Mouse (Mus musculus): ENCODE data around the gene Aqp1. TPM values are rescaled to one million over a fixed set of nuclear protein-coding genes. Genes with fewer than 3 reads are reported as not detected.

Gene Aqp1
- total and polyA plus RNA-seq, 3 experiments = 57.2 to 95.3 TPM; not detected in 1

DNA sequence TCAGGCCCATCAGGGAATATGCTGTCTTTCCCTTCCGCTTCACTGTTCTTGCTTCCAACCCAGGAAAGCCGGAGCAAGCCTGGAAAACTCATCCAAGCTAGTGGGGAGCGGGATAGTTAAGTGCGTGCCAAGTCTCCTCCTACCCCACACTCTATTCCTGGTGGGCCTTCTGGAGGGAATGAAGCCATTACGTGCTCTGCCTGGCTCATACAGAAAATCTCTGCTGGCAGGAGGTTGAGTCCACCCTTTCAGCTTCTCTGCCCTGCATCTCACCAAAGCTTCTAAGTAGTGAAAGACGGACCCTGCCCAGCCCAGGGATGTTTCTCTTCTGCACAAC, 3.5 kb upstream of the Aqp1 start:
- H3K79me2 ChIP-seq (ENCODE audit: control insufficient read depth, insufficient read depth, low read length, poor library complexity) = no peaks in the 10 kb centered on the region
- no peak for DNase-seq (ENCODE audit: low read depth, low spot score)

GRCm38 (mm10) chr6:55337242-55337641, 1.0 kb downstream of the Aqp1 start:
- Histone ChIP-seq H3K4me1 (ENCODE audit: control insufficient read depth in 1 of 2, insufficient read depth in 2 of 2, low read length in 2 of 2) (peaks cover 7 to 35% of the 10 kb centered on the region in 2 experiments; a peak in 3 of 4 replicates), H3K9ac (ENCODE audit: control insufficient read depth, low read depth, low read length, poor library complexity, severe bottlenecking) (peak overlapping the region; percentile 46), H3K79me2 (ENCODE audit: control insufficient read depth, insufficient read depth, low read length, poor library complexity) (no peaks in the 10 kb centered on the region), H3K36me3 (ENCODE audit: control insufficient read depth in 1 of 2, insufficient read depth in 2 of 2, low read length in 2 of 2) (peaks cover 0 to 10% of the 10 kb centered on the region in 2 experiments; a peak in 2 of 4 replicates), H3K4me3 (ENCODE audit: control insufficient read depth in 1 of 2, insufficient read depth in 1 of 2, low read depth in 2 of 2, low read length in 2 of 2) (peak overlapping the region; percentile 40 to 49), H3K9me3 (replicated peaks; ENCODE audit: insufficient read depth, low read length) (no peaks in the 10 kb centered on the region), H3K27ac (ENCODE audit: control insufficient read depth, low read depth, low read length) (peak overlapping the region; percentile 68), H3K27me3 (ENCODE audit: control insufficient read depth in 1 of 2, insufficient read depth in 2 of 2, low read length in 2 of 2) (no peaks in the 10 kb centered on the region)
- DNase-seq (ENCODE audit: low read depth, low spot score) = peak; percentile 67
- TF ChIP-seq TAL1 (IDR thresholded peaks at IDR 0.05; ENCODE audit: low read length) (peak; percentile 41), MAZ (IDR thresholded peaks at IDR 0.05; ENCODE audit: low read depth, low read length) (no peak), POLR2A (IDR thresholded peaks at IDR 0.05; ENCODE audit: control insufficient read depth in 1 of 2, insufficient read depth in 1 of 2, low read depth in 1 of 2, low read length in 2 of 2, poor library complexity in 1 of 2) (no peak), USF1 (IDR thresholded peaks at IDR 0.05; ENCODE audit: low read depth, low read length) (no peak), KAT2A (conservative IDR thresholded peaks at IDR 0.05; ENCODE audit: low read depth, low read length) (no peak), SIN3A (IDR thresholded peaks at IDR 0.05; ENCODE audit: low read length) (peak; percentile 37; the same call in 1 of the 2 replicates), ZMIZ1 (IDR thresholded peaks at IDR 0.05; ENCODE audit: low read depth, low read length) (no peak), POLR2AphosphoS5 (IDR thresholded peaks at IDR 0.05; ENCODE audit: borderline replicate concordance, low read depth, low read length) (no peak), ZKSCAN1 (IDR thresholded peaks at IDR 0.05; ENCODE audit: low read depth, low read length) (no peak), ELF1 (IDR thresholded peaks at IDR 0.05; ENCODE audit: low read depth, low read length) (no peak), ETS1 (IDR thresholded peaks at IDR 0.05; ENCODE audit: low read depth, low read length) (no peak), RAD21 (IDR thresholded peaks at IDR 0.05; ENCODE audit: low read depth, low read length) (no peak), MYC (IDR thresholded peaks at IDR 0.05; ENCODE audit: low read depth, low read length) (no peak), GABPA (IDR thresholded peaks at IDR 0.05; ENCODE audit: low read depth, low read length) (no peak), ZNF384 (IDR thresholded peaks at IDR 0.05; ENCODE audit: low read depth, low read length) (no peak), TBP (IDR thresholded peaks at IDR 0.05; ENCODE audit: low read depth, low read length) (no peak), POLR2AphosphoS2 (IDR thresholded peaks at IDR 0.05; ENCODE audit: low read length) (no peak), E2F4 (IDR thresholded peaks at IDR 0.05; ENCODE audit: borderline replicate concordance, low read depth, low read length) (no peak), MYB (IDR thresholded peaks at IDR 0.05; ENCODE audit: low read depth, low read length) (no peak), EP300 (IDR thresholded peaks at IDR 0.05; ENCODE audit: low read depth in 1 of 2, low read length in 2 of 2) (peak; percentile 53 to 71), MEF2A (IDR thresholded peaks at IDR 0.05; ENCODE audit: extremely low read depth, insufficient replicate concordance, low read depth, low read length, poor library complexity, severe bottlenecking) (no peak), HCFC1 (IDR thresholded peaks at IDR 0.05; ENCODE audit: low read depth, low read length) (no peak), ZC3H11A (IDR thresholded peaks at IDR 0.05; ENCODE audit: low read depth, low read length) (no peak), MAFK (IDR thresholded peaks at IDR 0.05; ENCODE audit: borderline replicate concordance, low read depth, low read length) (no peak), TCF12 (IDR thresholded peaks at IDR 0.05; ENCODE audit: low read depth, low read length) (peak; percentile 63), MXI1 (IDR thresholded peaks at IDR 0.05; ENCODE audit: low read depth, low read length) (no peak; the same call in 1 of the 2 replicates), USF2 (IDR thresholded peaks at IDR 0.05; ENCODE audit: borderline replicate concordance in 1 of 2, insufficient read depth in 1 of 2, low read depth in 1 of 2, low read length in 2 of 2) (no peak), JUND (IDR thresholded peaks at IDR 0.05; ENCODE audit: low read depth, low read length) (no peak), UBTF (IDR thresholded peaks at IDR 0.05; ENCODE audit: borderline replicate concordance, insufficient read depth, low read depth, low read length) (0 out of 2 replicates have a peak, but pooled peaks have one; percentile 52), NELFE (IDR thresholded peaks at IDR 0.05; ENCODE audit: low read depth, low read length) (no peak; the same call in 1 of the 2 replicates), CHD2 (IDR thresholded peaks at IDR 0.05; ENCODE audit: low read length) (no peak)

More for the DNA sequence above, 3.5 kb upstream of the Aqp1 start:
- Histone ChIP-seq H3K4me1 (ENCODE audit: control insufficient read depth in 1 of 2, insufficient read depth in 2 of 2, low read length in 2 of 2) (peaks cover 0 to 22% of the 10 kb centered on the region in 2 experiments; a peak in 2 of 4 replicates), H3K9ac (ENCODE audit: control insufficient read depth, low read depth, low read length, poor library complexity, severe bottlenecking) (no peak overlapping the region), H3K9me3 (replicated peaks; ENCODE audit: insufficient read depth, low read length) (no peaks in the 10 kb centered on the region), H3K27ac (ENCODE audit: control insufficient read depth, low read depth, low read length) (no peak overlapping the region), H3K4me3 (ENCODE audit: control insufficient read depth in 1 of 2, insufficient read depth in 1 of 2, low read depth in 2 of 2, low read length in 2 of 2) (no peak overlapping the region), H3K27me3 (ENCODE audit: control insufficient read depth in 1 of 2, insufficient read depth in 2 of 2, low read length in 2 of 2) (no peaks in the 10 kb centered on the region), H3K36me3 (ENCODE audit: control insufficient read depth in 1 of 2, insufficient read depth in 2 of 2, low read length in 2 of 2) (no peaks in the 10 kb centered on the region)
- TF ChIP-seq POLR2AphosphoS5 (IDR thresholded peaks at IDR 0.05; ENCODE audit: borderline replicate concordance, low read depth, low read length) (no peak), MAFK (IDR thresholded peaks at IDR 0.05; ENCODE audit: borderline replicate concordance, low read depth, low read length) (no peak), CHD1 (IDR thresholded peaks at IDR 0.05; ENCODE audit: low read depth, low read length) (no peak), MYB (IDR thresholded peaks at IDR 0.05; ENCODE audit: low read depth, low read length) (no peak)

All from MEL (cell line).